Mouse (Mus musculus) MEL (cell line): ENCODE measurements at regions not wholly inside any gene's neighbourhood (a gene's known extent, or its start where the extent isn't known, plus 50 kb on each side); places are given as distances from the start of the nearest gene placed in this dataset.
"Not testable (repeated sequence)": the region's sequence is repeated elsewhere in the genome, so short reads cannot be mapped to it uniquely, and the experiment has no call there.

ENCODE experiments used
- CTCF ChIP-seq, 3 experiments: IDR thresholded peaks in 2 of 3; conservative IDR thresholded peaks in 1 of 3; 2 replicates each; pipeline ENCODE4 v1.5.1; 2011 to 2012; ENCODE audit warnings: low read length in 3 of 3, low read depth in 2 of 3, mild to moderate bottlenecking in 2 of 3, improper control_type of control experiment in 1 of 3, inconsistent platforms in 1 of 3, mixed read lengths in 1 of 3, moderate library complexity in 1 of 3; ENCODE audit not compliant: control insufficient read depth in 1 of 3, insufficient read depth in 1 of 3, poor library complexity in 1 of 3, severe bottlenecking in 1 of 3
- ETS1 ChIP-seq: IDR thresholded peaks from 2 replicates; pipeline ENCODE4 v1.6.1; 2012; ENCODE audit warnings: low read depth, mild to moderate bottlenecking, inconsistent platforms, low read length, improper control_type of control experiment, moderate library complexity
- HCFC1 ChIP-seq: IDR thresholded peaks from 2 replicates; pipeline ENCODE4 v1.6.1; 2012; ENCODE audit warnings: low read depth, mild to moderate bottlenecking, inconsistent platforms, low read length, improper control_type of control experiment, moderate library complexity
- SIN3A ChIP-seq: IDR thresholded peaks from 2 replicates; pipeline ENCODE4 v1.6.1; 2012; ENCODE audit warnings: low read length, improper control_type of control experiment, inconsistent platforms
- SMC3 ChIP-seq: IDR thresholded peaks from 2 replicates; pipeline ENCODE4 v1.6.1; 2011; ENCODE audit warnings: low read depth, low read length, improper control_type of control experiment
- USF1 ChIP-seq: IDR thresholded peaks from 2 replicates; pipeline ENCODE4 v1.6.1; 2014; ENCODE audit warnings: low read depth, mild to moderate bottlenecking, inconsistent platforms, low read length, improper control_type of control experiment, moderate library complexity
- ZNF384 ChIP-seq: IDR thresholded peaks from 2 replicates; pipeline ENCODE4 v1.6.1; 2012; ENCODE audit warnings: low read depth, mild to moderate bottlenecking, inconsistent platforms, low read length, improper control_type of control experiment

DNA sequence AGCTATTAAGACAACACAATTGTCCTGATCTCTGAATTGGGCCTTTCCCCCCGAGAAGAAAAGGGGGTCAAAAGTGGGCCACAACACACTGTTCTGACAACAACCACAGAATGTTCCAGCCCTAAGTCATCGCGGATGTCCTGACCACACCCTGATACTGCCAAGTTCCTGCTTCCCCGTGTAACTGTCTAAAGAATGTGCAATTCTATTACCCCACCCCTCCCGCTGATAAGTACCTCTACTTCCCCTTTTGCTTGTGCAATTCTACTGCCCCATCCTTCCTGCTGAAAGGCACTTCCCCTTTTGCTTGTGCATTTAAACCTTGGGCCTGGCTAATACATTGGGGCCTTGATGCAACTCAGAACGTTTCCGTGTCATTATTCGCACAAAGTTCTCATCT, 323.0 kb downstream of the Bmp2 start:
- not testable (repeated sequence) for TF ChIP-seq ZNF384; CTCF (IDR thresholded peaks at IDR 0.05 in 2 of 3, conservative IDR thresholded peaks at IDR 0.05 in 1 of 3; ENCODE audit: control insufficient read depth in 1 of 3, insufficient read depth in 1 of 3, low read depth in 2 of 3, low read length in 3 of 3, poor library complexity in 1 of 3, severe bottlenecking in 1 of 3); HCFC1; SIN3A; USF1; SMC3
- 0 out of 2 replicates have a peak, but pooled peaks have one; percentile 15 for TF ChIP-seq ETS1
